Mouse (Mus musculus): ENCODE data around the gene Tle6. TPM values are rescaled to one million over a fixed set of nuclear protein-coding genes. Genes with fewer than 3 reads are reported as not detected.
"Not testable (repeated sequence)": the region's sequence is repeated elsewhere in the genome, so short reads cannot be mapped to it uniquely, and the experiment has no call there.

The Tle6 gene
- 3.7 and 4.8 TPM in 2 replicates for polyA plus RNA-seq (2015; fragmentation: Nextera tagmentation; extraction: Ambion mirVana)

- DNase-seq (ENCODE audit: low spot score): peak; percentile 96
These were observed at the start of gene Tle6 for GRCm38 (mm10) chr10:81600738-81601203. TSS of gene Tle6 (minus strand) at chr10:81601073.

GRCm38 (mm10) chr10:81648803-81649775, 48.2 kb upstream of the Tle6 start, which contains the start of gene Gm10778:
TSS of gene Gm10778 (plus strand) at chr10:81649059.
- peak; percentile 90 for DNase-seq (ENCODE audit: low spot score)

GRCm38 (mm10) chr10:81646015-81646555, 45.2 kb upstream of the Tle6 start:
- no peak for DNase-seq (ENCODE audit: low spot score)

GRCm38 (mm10) chr10:81645391-81645790, 44.5 kb upstream of the Tle6 start:
- no peak for DNase-seq (ENCODE audit: low spot score)

GRCm38 (mm10) chr10:81644716-81645115, 43.8 kb upstream of the Tle6 start:
- DNase-seq (ENCODE audit: low spot score): no peak

- no peak for DNase-seq (ENCODE audit: low spot score)
These were observed 43.3 kb upstream of the Tle6 start for GRCm38 (mm10) chr10:81644162-81644561.

- DNase-seq (ENCODE audit: low spot score): peak; percentile 97
These were observed 42.7 kb upstream of the Tle6 start for GRCm38 (mm10) chr10:81643449-81644055.

GRCm38 (mm10) chr10:81642648-81643448, 42.0 kb upstream of the Tle6 start:
- DNase-seq (ENCODE audit: low spot score): no peak

GRCm38 (mm10) chr10:81641978-81642647, 41.2 kb upstream of the Tle6 start:
- no peak for DNase-seq (ENCODE audit: low spot score)

GRCm38 (mm10) chr10:81641566-81641965, 40.7 kb upstream of the Tle6 start:
- DNase-seq (ENCODE audit: low spot score): no peak

GRCm38 (mm10) chr10:81640825-81641224, 40.0 kb upstream of the Tle6 start:
- DNase-seq (ENCODE audit: low spot score): not testable (repeated sequence)

- DNase-seq (ENCODE audit: low spot score): no peak
These were observed 37.2 kb upstream of the Tle6 start for GRCm38 (mm10) chr10:81638101-81638500.

- DNase-seq (ENCODE audit: low spot score): no peak
These were observed 35.5 kb upstream of the Tle6 start for GRCm38 (mm10) chr10:81636338-81636737.

- DNase-seq (ENCODE audit: low spot score): peak; percentile 94
These were observed 32.6 kb upstream of the Tle6 start for GRCm38 (mm10) chr10:81633253-81634099.

GRCm38 (mm10) chr10:81628390-81628789, 27.5 kb upstream of the Tle6 start, which contains the start of gene Ankrd24:
TSS of gene Ankrd24 (plus strand) at chr10:81628540.
- DNase-seq (ENCODE audit: low spot score): no peak

GRCm38 (mm10) chr10:81627836-81628220, 27.0 kb upstream of the Tle6 start:
- DNase-seq (ENCODE audit: low spot score): no peak

- peak; percentile 97 for DNase-seq (ENCODE audit: low spot score)
These were observed 26.3 kb upstream of the Tle6 start, which contains the start of gene Sirt6 for GRCm38 (mm10) chr10:81626994-81627835. TSS of gene Sirt6 (minus strand) at chr10:81627797.

Data from thymus, postnatal 0 days (tissue).